Mouse (Mus musculus) embryonic fibroblast, embryonic 13.5 days (primary cell): ENCODE measurements at regions not wholly inside any gene's neighbourhood (a gene's known extent, or its start where the extent isn't known, plus 50 kb on each side); places are given as distances from the start of the nearest gene placed in this dataset.

Source experiments
- CTCF ChIP-seq: IDR thresholded peaks from 2 replicates; pipeline ENCODE4 v1.5.1; 2011; ENCODE audit warnings: mild to moderate bottlenecking, control low read depth, low read length, moderate library complexity, borderline replicate concordance; ENCODE audit not compliant: insufficient read depth
- POLR2A ChIP-seq: IDR thresholded peaks from 2 replicates; pipeline ENCODE4 v1.6.1; 2011; ENCODE audit warnings: low read depth, mild to moderate bottlenecking, control low read depth, low read length, moderate library complexity

GRCm38 (mm10) chr3:120511651-120512050, 659.8 kb downstream of the Rwdd3 start:
- TF ChIP-seq POLR2A: no peak
- no peak for TF ChIP-seq CTCF
